Mouse (Mus musculus) left cerebral cortex, adult 2 months (tissue): ENCODE measurements around the gene Lyz1. TPM values are rescaled to one million over a fixed set of nuclear protein-coding genes. Genes with fewer than 3 reads are reported as not detected.

Source experiments
- DNase-seq, 2 experiments: peaks; one replicate each; pipeline ENCODE4 v3.0.0; 2021 to 2022; ENCODE audit warnings: low spot score in 2 of 2, mixed read lengths in 1 of 2; ENCODE audit errors: extremely low spot score in 1 of 2
- H3K27ac ChIP-seq: fragments of 200-600 bp; 2 replicates; pipeline ENCODE4 v1.8.1; 2022
- H3K4me3 ChIP-seq: fragments of 200-600 bp; 2 replicates; pipeline ENCODE4 v1.8.1; 2022
- CTCF ChIP-seq: fragments of 200-600 bp; IDR thresholded peaks from 2 replicates; pipeline ENCODE4 v1.8.1; 2022; ENCODE audit warnings: antibody characterized with exemption, mild to moderate bottlenecking, moderate library complexity
- intact Hi-C: fragments of 180-260 bp; cut with DNase I; formaldehyde crosslinking; loops from one replicate; pipeline ENCODE4 v1.15.1; 2025
- total RNA-seq, 2 experiments: library from RNA; stranded (reverse); gene quantifications; 2 replicates each; pipeline ENCODE4 v1.2.3; 2021

The Lyz1 gene
- total RNA-seq, 2 experiments from 2014 or later, result 1.4 to 1.6 TPM

DNA sequence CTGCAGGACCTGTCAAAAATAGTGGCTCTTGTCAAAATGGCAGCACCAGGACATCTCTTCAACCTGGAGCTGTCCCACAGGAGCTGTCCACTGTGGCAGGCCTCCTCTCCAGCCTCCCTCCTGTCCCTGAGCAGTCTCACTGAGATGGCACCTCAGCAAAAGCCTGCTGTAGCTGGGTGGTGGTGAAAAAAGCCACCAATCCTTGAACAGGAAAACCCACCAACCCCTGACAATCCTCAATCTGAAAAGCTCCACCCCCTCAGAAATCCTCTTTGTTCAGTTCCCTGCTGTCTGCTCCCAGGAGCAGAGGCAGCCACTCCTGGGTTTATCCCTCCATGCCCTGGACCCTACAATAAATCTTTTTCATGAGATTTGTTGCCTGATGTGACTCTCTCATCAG lies 32.8 kb downstream of the Lyz1 start:
- no peak for TF ChIP-seq CTCF
- DNase-seq, result no peak
- intact Hi-C loops, result no loop called here
- Histone ChIP-seq H3K27ac (no peak overlapping the region), H3K4me3 (no peak overlapping the region)

DNA sequence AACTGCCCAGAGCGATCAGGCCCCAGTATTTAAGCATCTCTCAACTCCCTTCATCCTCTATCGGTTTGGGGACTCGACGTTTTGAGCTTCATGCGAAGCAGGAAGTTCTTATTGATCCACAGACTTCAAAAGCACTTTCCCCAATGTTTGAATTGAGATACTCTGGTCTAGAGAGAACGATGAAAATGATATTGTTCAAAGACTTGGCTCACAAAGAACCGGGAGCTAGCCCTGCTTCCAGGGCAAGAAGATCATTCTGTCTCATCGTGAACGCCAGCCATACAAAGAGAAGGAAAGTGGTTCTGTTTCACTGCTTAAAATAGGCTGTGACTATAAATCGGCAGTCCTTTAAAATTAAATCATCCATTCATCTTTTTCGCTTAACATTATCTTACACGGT lies 54.1 kb downstream of the Lyz1 start, which contains the start of gene 9530003J23Rik:
9530003J23Rik (minus strand) TSS at position 101 of the 400 bp plus-strand sequence.
- Histone ChIP-seq H3K4me3 (no peak within 1 kb of the TSS), H3K27ac (no peak within 1 kb of the TSS)
- DNase-seq, result no peak
- TF ChIP-seq CTCF, result no peak
- intact Hi-C loops, result no loop called here

Other genes with a start within 250 kb of the Lyz1 start
- gene Lrrc10, start 247.5 kb downstream of the Lyz1 start, total RNA-seq, result not detected
- 100 to 1,000 TPM; 146 to 157 TPM for gene Cct2, start 229.1 kb downstream of the Lyz1 start, total RNA-seq
- 10 to 100 TPM; 36.6 to 36.9 TPM for gene Frs2, start 144.3 kb downstream of the Lyz1 start, total RNA-seq
- gene Yeats4, start 68.4 kb downstream of the Lyz1 start, total RNA-seq, result 10 to 100 TPM; 43.7 to 47.0 TPM
- gene 9530003J23Rik, start 54.2 kb downstream of the Lyz1 start, total RNA-seq, result not detected
- 10 to 100 TPM; 11.1 to 14.4 TPM for gene Lyz2, start 10.5 kb downstream of the Lyz1 start, total RNA-seq
- gene Cpsf6, start 87.1 kb upstream of the Lyz1 start, total RNA-seq, result 100 to 1,000 TPM; 116 to 120 TPM